Mouse (Mus musculus): ENCODE data around the gene Repin1. TPM values are rescaled to one million over a fixed set of nuclear protein-coding genes. Genes with fewer than 3 reads are reported as not detected.

Gene Repin1
- not detected in 2 replicates for polyA plus RNA-seq (2012)

DNA sequence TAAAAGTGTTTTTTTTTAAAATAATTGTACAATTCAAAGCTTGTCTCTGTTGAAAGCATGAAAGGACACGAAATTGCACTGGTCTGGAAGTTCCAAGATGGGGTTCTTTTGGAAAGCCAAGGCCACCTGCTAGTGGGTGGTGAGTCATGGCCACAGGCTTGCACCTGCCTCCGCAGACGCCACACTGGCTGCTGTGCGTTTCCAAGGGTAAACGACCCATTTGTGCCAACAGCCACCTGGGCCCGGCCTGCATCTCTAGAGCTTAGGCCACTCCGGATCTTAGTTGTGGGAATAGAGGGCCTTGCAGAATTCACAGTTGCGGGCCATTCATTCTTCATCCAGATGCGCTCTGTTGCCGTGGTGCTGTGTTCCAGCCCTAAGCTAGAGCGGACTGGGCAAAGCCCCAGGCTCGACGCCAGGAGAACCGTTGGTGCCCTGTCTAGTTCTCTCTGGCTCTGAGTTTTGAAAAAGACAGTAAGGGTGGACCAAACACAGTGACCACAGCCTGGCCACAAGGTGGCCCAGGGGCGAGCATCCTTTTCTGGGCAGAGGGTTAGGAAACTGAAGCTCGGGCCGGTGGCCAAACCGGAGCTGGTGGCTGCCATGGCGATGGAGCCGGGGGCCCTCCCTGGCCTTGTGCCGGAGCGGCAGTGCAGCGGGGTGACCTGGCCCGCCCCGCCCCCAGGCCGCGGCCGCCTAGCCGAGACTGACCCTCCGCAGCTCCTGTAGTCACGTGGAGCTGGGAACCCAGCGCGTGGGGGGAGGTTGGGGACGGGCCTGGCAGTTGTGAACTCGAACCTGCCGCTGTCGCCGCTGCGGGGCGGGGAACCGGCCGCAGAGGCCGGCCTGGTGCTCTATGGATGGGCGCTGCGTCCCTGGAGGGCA, at the start of gene Repin1, which contains the start of gene Gm44965:
Gene Repin1 (plus strand): TSS at position 726 of the 885 bp plus-strand sequence.
Gene Gm44965 (plus strand): TSS at position 784 of the 885 bp plus-strand sequence.
- TF ChIP-seq GATA1 (IDR thresholded peaks at IDR 0.05; ENCODE audit: low read length): no peak

DNA sequence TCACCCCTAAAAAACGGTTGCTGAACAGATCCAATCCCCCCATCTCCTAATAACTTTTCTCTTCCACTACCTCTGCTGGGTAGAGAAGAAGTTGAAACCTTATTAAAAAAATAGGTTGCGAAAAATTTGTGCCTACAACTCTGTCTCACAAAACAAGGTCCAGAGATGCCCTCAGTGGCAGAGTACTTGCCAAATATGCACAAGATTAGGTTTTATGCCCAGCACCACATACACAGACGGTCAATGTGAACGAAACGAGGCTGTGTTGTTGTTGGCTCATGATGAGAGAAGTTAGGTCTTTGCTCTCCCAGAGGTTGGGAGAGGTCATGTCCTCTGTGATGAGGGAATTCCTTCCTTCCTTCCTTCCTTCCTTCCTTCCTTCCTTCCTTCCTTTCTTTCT, 48.4 kb upstream of the Repin1 start:
- no peak for TF ChIP-seq GATA1 (IDR thresholded peaks at IDR 0.05; ENCODE audit: low read length)

DNA sequence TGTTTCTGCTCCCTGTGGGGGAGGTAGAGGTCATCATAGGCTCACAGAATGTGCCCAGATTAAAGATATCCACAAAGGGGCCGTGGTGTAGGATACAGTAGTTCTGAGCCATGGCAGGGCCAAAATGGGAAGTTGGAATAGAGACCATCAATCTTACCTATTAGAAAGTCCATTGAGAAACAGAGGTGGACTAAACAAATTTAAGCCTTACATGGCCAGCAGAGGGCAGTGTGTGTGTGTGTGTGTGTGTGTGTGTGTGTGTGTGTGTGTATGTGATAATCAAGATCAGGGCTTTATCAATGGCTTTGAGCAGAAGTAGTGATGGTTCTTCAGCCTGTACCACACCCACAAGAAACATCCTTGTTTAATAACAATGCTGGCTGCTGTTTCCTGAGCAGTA, 47.4 kb upstream of the Repin1 start:
- TF ChIP-seq GATA1 (IDR thresholded peaks at IDR 0.05; ENCODE audit: low read length): no peak

DNA sequence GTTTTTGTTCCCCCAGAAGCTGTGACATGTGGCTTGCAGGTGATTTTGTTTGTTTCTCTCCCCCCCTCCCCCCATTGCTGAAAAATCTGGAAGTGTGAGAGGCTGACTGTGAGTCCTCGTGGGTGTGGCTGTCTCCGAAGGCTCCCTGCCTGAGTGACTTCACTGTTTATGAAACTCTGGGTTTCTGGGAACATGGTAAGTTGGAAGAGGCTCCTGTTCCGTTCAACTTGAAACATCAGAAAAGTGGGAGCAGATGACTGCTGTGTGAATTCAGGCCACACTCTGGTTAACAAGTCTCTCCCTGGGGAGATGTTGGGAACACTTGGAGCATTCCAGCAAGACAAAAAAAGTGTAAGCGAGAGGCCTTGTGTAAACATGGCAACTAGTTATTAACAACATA, 46.8 kb upstream of the Repin1 start:
- no peak for TF ChIP-seq GATA1 (IDR thresholded peaks at IDR 0.05; ENCODE audit: low read length)

DNA sequence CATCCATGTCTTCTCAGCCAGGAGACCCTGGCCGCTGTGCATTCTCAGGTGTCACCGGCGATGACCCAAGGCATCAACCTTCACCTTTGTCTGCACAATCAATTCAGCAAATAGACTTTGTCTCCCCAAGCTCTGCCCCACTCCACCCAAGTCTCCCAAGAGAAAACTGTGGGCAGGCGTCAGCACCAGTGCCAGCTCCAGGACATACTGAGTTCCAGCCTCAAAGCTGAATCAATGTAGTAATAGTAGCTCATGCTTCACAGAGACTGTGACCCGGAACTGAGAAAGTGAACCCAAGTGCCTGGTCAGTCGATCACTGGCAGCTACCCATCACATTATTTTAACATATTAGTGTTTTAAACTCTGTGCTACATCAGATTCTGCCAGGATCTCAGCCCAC, 45.4 kb upstream of the Repin1 start:
- no peak for TF ChIP-seq GATA1 (IDR thresholded peaks at IDR 0.05; ENCODE audit: low read length)

DNA sequence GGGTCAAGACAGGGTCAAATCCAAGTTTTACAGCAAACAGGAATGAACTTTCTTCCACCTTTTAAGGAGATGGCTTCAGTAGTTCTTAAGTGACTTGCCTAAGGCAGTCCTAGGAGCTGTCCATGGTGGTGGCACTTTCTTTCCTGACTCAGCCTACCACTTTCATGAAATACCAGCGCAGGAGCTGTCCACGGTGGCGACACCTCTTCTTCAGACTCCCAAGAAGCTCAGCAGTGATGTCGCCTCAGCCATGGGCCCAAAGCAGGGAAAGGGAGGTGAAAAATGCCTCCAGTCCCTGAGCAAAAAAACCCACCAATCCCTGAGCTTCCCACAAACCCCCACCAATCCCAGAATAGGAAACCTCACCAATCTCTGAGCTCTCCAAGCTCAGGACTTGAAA, 40.8 kb upstream of the Repin1 start:
- TF ChIP-seq GATA1 (IDR thresholded peaks at IDR 0.05; ENCODE audit: low read length): no peak

DNA sequence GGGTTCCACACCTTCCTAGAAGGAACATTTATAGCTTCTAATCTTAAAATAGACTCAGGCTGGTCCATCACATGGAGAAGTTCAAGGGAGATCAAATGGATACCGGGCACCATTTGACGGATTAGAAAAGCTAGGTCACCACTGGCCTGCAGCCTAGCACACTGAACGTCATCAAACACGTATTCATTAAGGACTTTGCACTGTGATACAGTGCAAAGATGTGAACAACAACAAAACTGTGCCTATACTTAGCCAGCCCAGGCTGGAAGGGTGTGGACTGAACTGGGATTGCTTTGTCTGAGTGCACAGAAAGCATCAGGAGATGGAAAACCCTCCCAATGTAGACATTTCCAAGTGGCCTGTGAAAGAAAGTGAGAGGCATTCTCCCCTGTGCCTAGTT, 39.9 kb upstream of the Repin1 start:
- TF ChIP-seq GATA1 (IDR thresholded peaks at IDR 0.05; ENCODE audit: low read length): no peak

DNA sequence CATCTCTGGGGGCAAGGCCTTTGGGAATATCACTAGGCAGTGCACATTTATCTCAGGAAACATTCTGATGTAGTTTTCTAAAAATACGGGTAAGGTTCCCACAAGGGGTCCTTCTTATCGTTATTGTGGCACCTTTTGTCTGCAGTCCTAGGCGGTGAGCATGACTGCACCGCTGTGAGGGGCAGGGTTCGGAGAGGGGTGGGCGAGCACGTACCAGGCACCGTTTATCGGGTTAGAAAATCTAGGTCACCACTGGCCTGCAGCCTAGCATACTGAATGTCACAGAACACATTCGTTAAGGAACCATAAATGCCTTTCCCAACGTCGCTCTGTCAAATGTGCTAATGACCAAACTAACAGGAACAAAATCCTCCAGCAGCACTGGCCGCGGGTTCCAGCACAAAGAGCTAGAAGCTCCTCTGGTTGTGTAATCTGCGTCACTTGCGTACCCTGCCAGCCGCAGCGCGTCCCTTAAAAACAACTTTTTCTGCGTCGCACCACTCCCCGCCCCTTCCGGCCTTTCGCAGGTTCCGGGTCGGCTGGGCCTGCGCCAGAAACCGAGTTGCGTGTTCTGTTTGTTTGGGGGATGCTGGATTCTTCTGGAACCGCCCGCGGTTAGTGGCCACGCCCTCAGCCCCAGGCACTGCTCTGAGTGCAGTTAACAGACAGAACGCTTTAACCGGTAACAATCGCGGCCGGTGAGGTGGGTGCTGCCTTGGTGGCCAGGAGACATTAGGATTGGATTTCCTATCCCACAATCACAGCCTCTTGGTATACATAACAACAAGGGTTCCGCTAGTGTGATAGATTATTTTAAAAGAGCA, 39.2 kb upstream of the Repin1 start, which contains the start of gene Lrrc61:
Gene Lrrc61 (plus strand): TSS at position 517 of the 824 bp plus-strand sequence.
- TF ChIP-seq GATA1 (IDR thresholded peaks at IDR 0.05; ENCODE audit: low read length): no peak

DNA sequence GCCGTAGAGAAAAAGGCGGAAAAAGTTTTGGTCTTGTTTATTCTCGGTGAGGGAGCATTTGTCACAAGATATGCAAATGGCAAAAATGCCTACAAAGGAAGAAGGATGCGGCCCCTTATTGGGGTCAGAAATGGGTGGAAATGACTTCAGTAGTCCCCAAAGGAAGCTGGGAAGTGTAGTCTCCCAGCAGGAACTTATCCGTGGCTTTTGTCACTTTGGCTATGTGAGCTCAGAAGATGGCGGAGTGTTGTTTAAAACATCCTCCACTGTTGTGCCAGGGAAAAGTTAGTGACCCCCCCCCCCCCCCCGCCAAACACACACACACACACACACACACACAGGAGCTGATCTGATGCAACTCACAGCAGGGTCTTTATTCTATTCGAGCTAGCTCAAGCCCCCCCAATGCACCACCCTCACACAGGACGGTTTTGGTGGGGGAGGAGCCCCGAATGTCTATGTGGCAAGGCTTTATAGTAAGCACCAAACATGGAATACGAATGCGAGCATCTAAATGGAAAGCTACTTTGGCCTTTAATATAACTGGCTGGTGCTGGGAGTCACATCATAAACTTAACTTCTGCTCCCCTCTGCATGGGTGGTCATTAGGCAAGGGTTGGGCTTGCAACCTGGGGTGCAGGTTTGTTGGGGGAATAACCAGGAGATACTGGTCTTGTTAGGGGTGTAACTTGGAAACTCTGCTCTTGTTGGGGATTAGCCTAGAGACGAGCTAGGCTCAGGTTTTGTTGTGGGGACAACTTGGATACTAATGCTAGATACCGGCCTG, 38.4 kb upstream of the Repin1 start:
- TF ChIP-seq GATA1 (IDR thresholded peaks at IDR 0.05; ENCODE audit: low read length): no peak

DNA sequence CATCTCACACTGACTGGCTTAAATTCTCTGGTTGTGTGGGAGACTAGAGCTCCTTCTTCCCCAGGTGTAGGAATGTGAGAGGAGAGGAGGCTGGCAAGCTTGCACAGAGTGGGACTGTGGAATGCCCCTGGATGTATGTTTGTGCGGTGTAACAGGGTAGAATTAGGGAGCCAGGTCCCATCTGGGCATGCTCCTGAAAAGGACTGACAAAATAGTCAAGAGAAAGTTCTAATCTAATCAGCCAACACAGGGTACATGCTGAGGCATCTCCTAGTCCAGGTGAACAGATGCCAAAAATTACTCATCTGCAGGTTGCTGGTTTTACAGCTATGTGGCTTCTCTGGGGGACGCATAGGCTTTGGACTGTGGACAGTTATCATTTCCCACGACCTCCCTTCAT, 37.7 kb upstream of the Repin1 start:
- no peak for TF ChIP-seq GATA1 (IDR thresholded peaks at IDR 0.05; ENCODE audit: low read length)

DNA sequence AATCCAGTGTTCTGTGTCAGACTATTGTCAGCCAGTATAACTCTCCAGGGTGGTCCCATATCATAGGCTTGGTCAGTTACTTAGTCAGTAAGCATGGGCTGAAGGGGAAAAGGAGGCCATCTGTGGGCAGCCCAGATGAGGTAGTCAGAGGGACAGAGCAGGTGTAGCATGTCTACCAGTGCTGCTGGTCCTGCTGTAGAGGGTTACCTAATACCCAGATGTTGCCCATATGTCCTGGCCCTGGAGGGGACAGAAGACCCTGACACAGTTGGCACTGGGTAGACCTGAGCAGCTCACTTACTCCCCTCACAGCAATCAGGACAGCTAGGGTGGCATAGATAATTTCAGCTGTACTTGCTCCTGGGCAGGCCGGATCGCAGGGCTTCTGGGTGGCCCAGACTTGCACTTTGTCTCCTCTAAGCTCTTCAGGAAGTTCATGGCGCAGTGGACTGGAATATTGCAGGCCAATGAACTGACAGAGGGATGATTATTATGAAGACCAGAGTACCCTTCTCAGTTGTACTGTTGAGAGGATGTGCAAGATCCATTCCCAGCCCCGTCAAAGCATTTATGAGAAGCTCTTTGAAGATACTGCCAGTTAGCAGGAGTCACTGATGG, 27.9 kb upstream of the Repin1 start:
- no peak for TF ChIP-seq GATA1 (IDR thresholded peaks at IDR 0.05; ENCODE audit: low read length)

DNA sequence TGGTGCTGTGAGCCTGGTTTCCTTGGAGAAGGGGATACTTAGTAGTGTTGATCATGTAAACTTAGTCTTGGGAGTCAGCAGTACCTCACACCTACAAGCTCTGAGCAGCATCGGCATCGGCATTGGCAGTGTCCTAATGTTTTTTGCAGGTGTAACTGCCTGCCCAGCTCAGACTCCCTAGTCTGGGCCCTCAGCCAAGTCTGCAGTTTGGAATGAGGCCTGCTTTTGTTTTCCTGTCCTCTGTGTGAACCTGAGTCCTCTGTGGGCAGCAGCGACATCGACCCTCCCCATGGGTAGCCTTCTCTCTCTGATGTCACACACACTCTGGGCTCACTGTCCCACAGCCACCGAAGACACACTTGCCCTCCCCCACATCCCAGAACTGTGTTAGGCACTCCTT, 27.4 kb upstream of the Repin1 start:
- no peak for TF ChIP-seq GATA1 (IDR thresholded peaks at IDR 0.05; ENCODE audit: low read length)

DNA sequence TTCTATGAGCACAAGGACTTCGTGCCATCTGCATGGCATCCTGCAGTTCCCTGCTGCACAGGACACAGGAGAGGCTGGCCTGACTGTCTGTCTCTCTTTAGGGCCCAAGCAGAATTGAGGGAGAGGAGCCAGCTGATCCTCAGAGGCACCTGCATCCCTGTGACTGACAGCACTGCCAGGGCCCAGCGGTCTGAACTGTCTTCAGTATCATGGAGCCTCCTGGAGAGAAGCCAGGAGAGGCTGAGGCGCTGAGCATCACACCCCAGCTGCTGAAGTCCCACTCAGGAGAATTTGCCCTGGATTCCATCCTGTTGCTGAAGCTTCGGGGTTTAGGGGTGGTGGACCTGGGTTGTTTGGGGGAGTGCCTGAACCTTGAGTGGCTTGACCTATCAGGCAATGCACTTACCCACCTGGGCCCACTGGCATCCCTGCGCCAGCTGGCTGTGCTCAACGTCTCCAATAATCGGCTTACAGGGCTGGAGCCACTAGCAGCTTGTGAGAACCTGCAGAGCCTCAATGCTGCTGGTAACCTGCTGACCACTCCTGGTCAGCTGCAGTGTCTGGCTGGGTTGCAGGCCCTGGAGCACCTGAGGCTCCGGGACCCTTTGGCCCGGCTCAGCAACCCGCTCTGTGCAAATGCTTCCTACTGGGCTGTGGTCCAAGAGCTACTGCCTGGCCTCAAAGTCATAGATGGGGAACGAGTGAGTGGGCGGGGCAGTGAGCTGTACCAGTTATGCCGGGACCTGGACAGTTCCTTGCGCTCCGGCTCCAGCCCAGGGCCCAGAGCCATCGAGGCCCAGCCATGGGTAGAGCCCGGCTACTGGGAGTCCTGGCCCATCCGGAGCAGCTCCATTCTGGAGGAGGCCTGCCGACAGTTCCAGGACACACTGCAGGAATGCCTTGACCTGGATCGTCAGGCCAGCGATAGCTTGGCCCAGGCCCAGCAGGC, 25.4 kb upstream of the Repin1 start:
- TF ChIP-seq GATA1 (IDR thresholded peaks at IDR 0.05; ENCODE audit: low read length): no peak
